Mouse (Mus musculus) liver, adult 2 months (tissue): ENCODE measurements at regions not wholly inside any gene's neighbourhood (a gene's known extent, or its start where the extent isn't known, plus 50 kb on each side); places are given as distances from the start of the nearest gene placed in this dataset.

Experiments used
- CTCF ChIP-seq: fragments of 200-500 bp; IDR thresholded peaks from 2 replicates; pipeline ENCODE4 v1.5.1; 2011; ENCODE audit warnings: low read depth, low read length, control low read depth
- POLR2A ChIP-seq: fragments of 200-500 bp; IDR thresholded peaks from 2 replicates; pipeline ENCODE4 v1.6.1; 2011; ENCODE audit warnings: low read length, control low read depth; ENCODE audit not compliant: insufficient read depth; ENCODE audit errors: extremely low read depth

DNA sequence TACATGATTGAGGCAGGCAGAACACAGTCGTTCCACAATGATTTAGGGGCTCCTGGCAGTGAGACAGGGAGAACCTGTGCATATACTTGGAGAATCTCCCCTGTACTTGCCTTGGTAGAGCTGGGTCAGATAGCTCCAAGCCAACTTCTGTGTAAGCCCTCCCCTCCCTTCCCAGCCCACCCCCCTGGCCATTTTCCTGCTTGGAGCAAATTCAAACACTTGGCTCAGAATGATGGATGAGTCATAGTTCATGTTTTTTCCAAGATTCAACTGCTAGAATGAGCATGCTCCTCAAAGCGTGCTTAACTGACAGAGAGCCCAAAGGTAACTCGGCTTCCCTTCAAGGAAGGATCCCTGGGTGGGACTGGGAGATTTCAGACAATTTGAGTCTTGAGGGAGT lies 194.1 kb upstream of the Camk1g start:
- TF ChIP-seq CTCF (no peak), POLR2A (no peak)
